Mouse (Mus musculus) cortical plate, adult 2 months (tissue): ENCODE data around the gene Rragd. TPM values are rescaled to one million over a fixed set of nuclear protein-coding genes. Genes with fewer than 3 reads are reported as not detected.
"Not testable (repeated sequence)": the region's sequence is repeated elsewhere in the genome, so short reads cannot be mapped to it uniquely, and the experiment has no call there.

Experiments
- H3K27ac ChIP-seq: fragments of 200-500 bp; 2 replicates; pipeline ENCODE4 v1.5.1; 2012; ENCODE audit warnings: low read length, control low read depth, inconsistent platforms; ENCODE audit not compliant: insufficient read depth
- H3K4me1 ChIP-seq: fragments of 200-500 bp; 2 replicates; pipeline ENCODE4 v1.6.1; 2011; ENCODE audit warnings: low read length; ENCODE audit not compliant: control insufficient read depth, insufficient read depth
- H3K4me3 ChIP-seq: fragments of 200-500 bp; 2 replicates; pipeline ENCODE4 v1.5.1; 2011; ENCODE audit warnings: mild to moderate bottlenecking, low read length, control low read depth; ENCODE audit not compliant: insufficient read depth
- CTCF ChIP-seq: fragments of 200-500 bp; IDR thresholded peaks from 2 replicates; pipeline ENCODE4 v1.5.1; 2011; ENCODE audit warnings: mild to moderate bottlenecking, control low read depth, low read length; ENCODE audit not compliant: insufficient read depth; ENCODE audit errors: extremely low read depth
- POLR2A ChIP-seq: fragments of 200-500 bp; IDR thresholded peaks from 2 replicates; pipeline ENCODE4 v1.6.1; 2011; ENCODE audit warnings: mild to moderate bottlenecking, low read length, control low read depth; ENCODE audit not compliant: insufficient read depth; ENCODE audit errors: extremely low read depth
- polyA plus RNA-seq: library from polyadenylated mRNA; depleted of rRNA; stranded (reverse); fragments of >200 nt; gene quantifications from 2 replicates; pipeline ENCODE4 v1.2.3, GENCODE M21; 2012

Gene Rragd
- polyA plus RNA-seq, 1 experiment: 63.8 TPM

GRCm38 (mm10) chr4:32984801-32985675 is 2.2 kb downstream of the Rragd start:
- H3K27ac ChIP-seq: no peak overlapping the region
- TF ChIP-seq CTCF: no peak
- peak overlapping the region; percentile 98 for H3K4me3 ChIP-seq
- no peaks in the 10 kb centered on the region for H3K4me1 ChIP-seq

GRCm38 (mm10) chr4:32985684-32986083 is 2.8 kb downstream of the Rragd start:
- Histone ChIP-seq H3K4me1 (no peaks in the 10 kb centered on the region), H3K27ac (no peak overlapping the region), H3K4me3 (no peak overlapping the region)
- TF ChIP-seq POLR2A (no peak), CTCF (no peak)

GRCm38 (mm10) chr4:32987006-32987405 is 4.2 kb downstream of the Rragd start:
- TF ChIP-seq CTCF (no peak), POLR2A (no peak)
- Histone ChIP-seq H3K4me3 (no peak overlapping the region), H3K27ac (no peak overlapping the region), H3K4me1 (no peaks in the 10 kb centered on the region)

GRCm38 (mm10) chr4:32989346-32989745 is 6.5 kb downstream of the Rragd start:
- no peaks in the 10 kb centered on the region for H3K4me1 ChIP-seq
- TF ChIP-seq CTCF (no peak), POLR2A (no peak)
- no peak overlapping the region for H3K27ac ChIP-seq
- no peak overlapping the region for H3K4me3 ChIP-seq

- Histone ChIP-seq H3K4me3 (no peak overlapping the region), H3K27ac (no peak overlapping the region), H3K4me1 (no peaks in the 10 kb centered on the region)
- no peak for TF ChIP-seq CTCF
- no peak for TF ChIP-seq POLR2A
Measured at GRCm38 (mm10) chr4:32994168-32994567, 11.3 kb downstream of the Rragd start.

GRCm38 (mm10) chr4:32996083-32996482 is 13.2 kb downstream of the Rragd start:
- no peak overlapping the region for H3K4me3 ChIP-seq
- H3K27ac ChIP-seq: no peak overlapping the region
- no peak for TF ChIP-seq POLR2A
- TF ChIP-seq CTCF: no peak
- no peaks in the 10 kb centered on the region for H3K4me1 ChIP-seq

GRCm38 (mm10) chr4:32997571-32997970 is 14.7 kb downstream of the Rragd start:
- H3K4me1 ChIP-seq: no peaks in the 10 kb centered on the region
- TF ChIP-seq POLR2A: no peak
- no peak for TF ChIP-seq CTCF
- no peak overlapping the region for H3K27ac ChIP-seq
- no peak overlapping the region for H3K4me3 ChIP-seq

GRCm38 (mm10) chr4:32998996-32999395 is 16.2 kb downstream of the Rragd start:
- no peaks in the 10 kb centered on the region for H3K4me1 ChIP-seq
- H3K27ac ChIP-seq: no peak overlapping the region
- no peak overlapping the region for H3K4me3 ChIP-seq
- TF ChIP-seq POLR2A: no peak
- no peak for TF ChIP-seq CTCF

GRCm38 (mm10) chr4:33002081-33002480 is 19.2 kb downstream of the Rragd start:
- no peak overlapping the region for H3K4me3 ChIP-seq
- no peaks in the 10 kb centered on the region for H3K4me1 ChIP-seq
- TF ChIP-seq POLR2A: no peak
- TF ChIP-seq CTCF: no peak
- H3K27ac ChIP-seq: no peak overlapping the region

GRCm38 (mm10) chr4:33005595-33006470 is 23.0 kb downstream of the Rragd start:
- not testable (repeated sequence) for H3K4me1 ChIP-seq, H3K27ac ChIP-seq, H3K4me3 ChIP-seq

GRCm38 (mm10) chr4:33006844-33007243 is 24.0 kb downstream of the Rragd start:
- H3K27ac ChIP-seq: no peak overlapping the region
- no peaks in the 10 kb centered on the region for H3K4me1 ChIP-seq
- TF ChIP-seq CTCF: no peak
- TF ChIP-seq POLR2A: no peak
- no peak overlapping the region for H3K4me3 ChIP-seq
